Mouse (Mus musculus) ES-CJ7 (cell line): ENCODE data around the gene Sept6.
A peak's percentile ranks its signal among the peaks of the same experiment; 100 is the strongest.

Source experiments
- DNase-seq: peaks from one replicate; pipeline ENCODE4 v3.0.0; 2011; ENCODE audit warnings: low read depth, low spot score

Sept6 gene

GRCm38 (mm10) chrX:36864609-36865328 is 126.8 kb downstream of the Sept6 start:
- peak; percentile 5 for DNase-seq

GRCm38 (mm10) chrX:36863766-36864608 is 127.6 kb downstream of the Sept6 start:
- DNase-seq: peak; percentile 84
